Mouse (Mus musculus) heart, adult 2 months (tissue): ENCODE data around the gene Mlec. TPM values are rescaled to one million over a fixed set of nuclear protein-coding genes. Genes with fewer than 3 reads are reported as not detected.

Source experiments
- DNase-seq, 2 experiments: peaks; one replicate each; pipeline ENCODE4 v3.0.0; 2021
- H3K27ac ChIP-seq: fragments of 200-600 bp; 2 replicates; pipeline ENCODE4 v1.8.1; 2022
- H3K27me3 ChIP-seq: fragments of 200-500 bp; 2 replicates; pipeline ENCODE4 v1.6.1; 2012; ENCODE audit warnings: mild to moderate bottlenecking, low read length, inconsistent platforms, mixed read lengths; ENCODE audit not compliant: control insufficient read depth, insufficient read depth
- H3K36me3 ChIP-seq: fragments of 200-500 bp; 2 replicates; pipeline ENCODE4 v1.6.1; 2012; ENCODE audit warnings: low read length, inconsistent platforms; ENCODE audit not compliant: control insufficient read depth, insufficient read depth
- H3K4me1 ChIP-seq: fragments of 200-500 bp; 2 replicates; pipeline ENCODE4 v1.6.1; 2011; ENCODE audit warnings: low read length; ENCODE audit not compliant: control insufficient read depth, insufficient read depth
- H3K4me3 ChIP-seq: fragments of 200-600 bp; 2 replicates; pipeline ENCODE4 v1.8.1; 2022
- H3K79me2 ChIP-seq: fragments of 200-500 bp; replicated peaks from 2 replicates; pipeline ENCODE4 v1.6.1; 2012; ENCODE audit warnings: mild to moderate bottlenecking, inconsistent platforms, low read length, moderate library complexity, mixed read lengths; ENCODE audit not compliant: control insufficient read depth, insufficient read depth
- H3K9ac ChIP-seq: fragments of 200-500 bp; 2 replicates; pipeline ENCODE4 v1.6.1; 2012; ENCODE audit warnings: low read depth, mild to moderate bottlenecking, control low read depth, inconsistent platforms, low read length, mixed read lengths
- CTCF ChIP-seq: fragments of 200-600 bp; IDR thresholded peaks from 2 replicates; pipeline ENCODE4 v1.8.1; 2022; ENCODE audit warnings: antibody characterized with exemption, mild to moderate bottlenecking, moderate library complexity
- EP300 ChIP-seq: fragments of 200-500 bp; IDR thresholded peaks from 2 replicates; pipeline ENCODE4 v1.6.1; 2011; ENCODE audit warnings: low read depth, low read length, control low read depth; ENCODE audit not compliant: insufficient read depth
- POLR2A ChIP-seq: fragments of 200-500 bp; IDR thresholded peaks from 2 replicates; pipeline ENCODE4 v1.6.1; 2011; ENCODE audit warnings: mild to moderate bottlenecking, low read depth, low read length, control low read depth; ENCODE audit not compliant: insufficient read depth
- WGBS: fragments of 180-500 bp; shearing (Covaris S2); methylation state at CpG from one replicate; pipeline ENCODE4 v1.1.7; 2018; 5-methylcytosine and 5-hydroxymethylcytosine counted together
- intact Hi-C: fragments of 180-260 bp; cut with DNase I; formaldehyde crosslinking; loops from one replicate; pipeline ENCODE4 v1.15.1; 2025
- polyA plus RNA-seq: library from polyadenylated mRNA; depleted of rRNA; stranded (reverse); fragments of >200 nt; gene quantifications from 2 replicates; pipeline ENCODE4 v1.2.3, GENCODE M21; 2012
- total RNA-seq, 2 experiments: library from RNA; stranded (reverse); gene quantifications; 2 replicates each; pipeline ENCODE4 v1.2.3; 2021

The Mlec gene
- total and polyA plus RNA-seq, 3 experiments, result 40.4 to 80.6 (median 74.6) TPM

DNA sequence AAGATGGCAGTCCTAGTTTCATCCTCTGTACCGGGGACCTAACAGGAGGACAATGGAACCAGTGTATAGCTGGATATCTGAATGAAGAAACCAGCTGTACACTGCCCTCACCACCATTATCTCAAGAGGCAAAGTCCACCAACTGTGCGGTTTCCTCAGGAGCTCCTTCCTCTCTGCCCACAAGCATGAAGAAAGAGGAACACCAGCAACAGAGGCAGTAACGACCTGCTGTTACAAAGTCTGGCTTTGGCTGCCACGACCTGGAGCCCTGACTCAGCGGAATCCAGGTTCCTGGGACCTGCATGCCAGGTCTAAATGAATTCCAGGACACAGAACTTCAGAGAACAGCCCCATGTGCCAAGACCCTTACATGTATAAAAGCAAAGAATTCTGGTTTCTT is 2.1 kb downstream of the Mlec start:
- Histone ChIP-seq H3K79me2 (peaks cover 5% of the 10 kb centered on the region), H3K27ac (peak overlapping the region; percentile 44), H3K9ac (0 out of 2 replicates have a peak overlapping the region, but pooled peaks have one; percentile 13), H3K27me3 (no peaks in the 10 kb centered on the region), H3K4me3 (peak overlapping the region; percentile 28), H3K4me1 (peaks cover 25% of the 10 kb centered on the region), H3K36me3 (no peaks in the 10 kb centered on the region)
- 20% methylated on average over 5 of the region's 5 CpGs for WGBS
- peak; percentile 47 to 50 for DNase-seq
- intact Hi-C loops, result no loop called here
- TF ChIP-seq EP300 (no peak), CTCF (no peak), POLR2A (no peak)

DNA sequence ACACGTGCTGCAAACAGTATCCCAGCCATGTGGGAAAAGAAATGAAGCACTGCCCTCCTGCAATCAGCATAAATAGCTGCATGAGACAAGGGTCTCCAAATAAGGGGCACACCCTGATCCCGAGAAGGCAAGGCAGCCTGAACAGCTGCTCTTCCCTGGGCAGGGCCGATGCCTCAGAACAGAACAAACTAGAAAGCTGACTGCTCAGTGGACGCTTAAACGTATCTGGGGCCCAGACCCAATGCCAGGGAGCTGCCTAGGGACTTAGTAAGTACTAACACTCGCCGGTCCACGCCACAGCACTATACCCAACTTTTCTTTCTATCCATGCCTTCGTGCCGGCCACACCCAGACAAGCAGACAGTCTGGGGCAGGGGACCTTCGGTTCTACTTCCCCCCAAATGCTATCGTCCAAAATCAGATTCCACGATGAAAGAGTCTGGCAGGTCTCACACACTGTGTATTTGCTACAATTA is 2.8 kb downstream of the Mlec start:
- Histone ChIP-seq H3K27me3 (no peaks in the 10 kb centered on the region), H3K4me1 (peaks cover 24% of the 10 kb centered on the region), H3K9ac (peak overlapping the region; percentile 44), H3K27ac (peak overlapping the region; percentile 32), H3K4me3 (peak overlapping the region; percentile 19; the same call in 1 of the 2 replicates), H3K79me2 (peaks cover 5% of the 10 kb centered on the region), H3K36me3 (no peaks in the 10 kb centered on the region)
- intact Hi-C loops, result no loop called here
- WGBS, result 34% methylated on average over 13 of the region's 13 CpGs
- DNase-seq, result peak in 1 of 2 experiments; percentile 32
- TF ChIP-seq CTCF, result no peak
- no peak for TF ChIP-seq POLR2A
- no peak for TF ChIP-seq EP300

DNA sequence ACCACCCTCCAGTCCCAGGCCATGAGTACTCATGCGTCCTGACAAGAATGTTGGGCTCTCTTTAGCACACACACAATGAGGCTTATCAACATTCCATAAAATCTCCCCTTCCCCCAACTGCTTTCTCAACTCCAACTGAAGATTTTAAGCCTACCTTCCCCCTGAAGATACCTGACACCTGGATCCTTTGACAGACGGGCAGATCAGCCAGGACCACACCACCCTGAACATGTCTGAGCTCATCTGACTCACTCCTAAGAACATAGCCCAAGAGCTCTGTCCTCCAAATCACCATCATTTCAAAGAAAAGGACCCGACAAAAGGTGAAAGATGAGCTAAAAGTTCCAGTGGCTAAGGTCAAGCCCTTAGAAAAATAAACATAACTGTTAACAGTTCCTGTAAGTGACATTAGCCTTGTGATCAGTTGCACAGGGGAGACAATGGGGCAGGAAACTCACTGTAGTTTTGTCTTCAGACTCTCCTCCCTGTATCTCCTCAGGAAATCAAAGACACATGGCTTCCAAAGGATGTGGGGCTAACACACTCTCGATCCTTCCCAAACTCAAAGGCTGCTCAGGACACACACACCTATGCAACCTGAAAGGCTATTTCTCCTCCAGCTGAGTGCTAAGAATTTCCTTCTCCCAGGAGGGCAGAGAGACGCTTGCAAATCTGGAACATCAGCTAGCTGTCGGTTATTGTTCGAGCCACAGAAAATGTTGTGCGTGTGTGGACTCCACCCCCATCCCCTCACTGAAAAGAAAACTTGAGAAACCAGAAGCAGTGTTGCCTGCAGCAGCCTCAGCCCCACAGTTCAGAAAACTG is 5.6 kb downstream of the Mlec start:
- H3K4me1 ChIP-seq, result peaks cover 19% of the 10 kb centered on the region

DNA sequence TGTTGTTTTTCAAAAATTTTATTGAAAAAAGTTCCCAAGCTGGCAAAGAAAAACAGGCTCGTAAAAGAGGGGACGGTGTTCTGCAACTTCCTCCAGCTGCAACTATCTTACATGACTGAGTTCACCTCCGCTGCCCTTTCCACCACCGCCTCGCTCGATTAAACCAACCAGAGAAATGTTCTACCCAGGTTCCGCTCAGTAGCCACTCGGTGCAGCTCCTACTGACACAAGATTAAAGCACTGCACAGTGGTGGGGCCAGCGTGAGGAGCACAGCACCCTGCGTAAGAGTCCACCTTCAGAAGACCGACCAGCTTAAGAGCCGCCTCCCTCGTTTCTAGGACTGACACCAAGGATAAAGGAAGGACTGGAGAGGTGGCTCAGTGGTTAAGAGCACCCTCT is 6.5 kb downstream of the Mlec start:
- H3K4me3 ChIP-seq, result no peak overlapping the region
- peaks cover 4% of the 10 kb centered on the region for H3K79me2 ChIP-seq
- H3K27me3 ChIP-seq, result no peaks in the 10 kb centered on the region
- H3K36me3 ChIP-seq, result 0 out of 2 replicates have a peak, but pooled peaks cover 4% of the 10 kb centered on the region
- DNase-seq, result peak in 1 of 2 experiments; percentile 15
- TF ChIP-seq EP300, result no peak
- no peak for TF ChIP-seq POLR2A
- TF ChIP-seq CTCF, result no peak
- peaks cover 18% of the 10 kb centered on the region for H3K4me1 ChIP-seq
- intact Hi-C loops, result no loop called here
- WGBS, result 74% methylated on average over 13 of the region's 13 CpGs
- H3K27ac ChIP-seq, result no peak overlapping the region; the same call in 1 of the 2 replicates
- H3K9ac ChIP-seq, result no peak overlapping the region

More for the DNA sequence above, 5.6 kb downstream of the Mlec start:
- DNase-seq, result peak in 1 of 2 experiments; percentile 23
- Histone ChIP-seq H3K79me2 (peaks cover 4% of the 10 kb centered on the region), H3K9ac (no peak overlapping the region), H3K27ac (peak overlapping the region; percentile 38), H3K4me3 (no peak overlapping the region), H3K27me3 (no peaks in the 10 kb centered on the region), H3K36me3 (0 out of 2 replicates have a peak, but pooled peaks cover 3% of the 10 kb centered on the region)
- WGBS, result 31% methylated on average over 8 of the region's 8 CpGs
- TF ChIP-seq CTCF (no peak), EP300 (0 out of 2 replicates have a peak, but pooled peaks have one; percentile 37), POLR2A (0 out of 2 replicates have a peak, but pooled peaks have one; percentile 6)
- intact Hi-C loops, result no loop called here

DNA sequence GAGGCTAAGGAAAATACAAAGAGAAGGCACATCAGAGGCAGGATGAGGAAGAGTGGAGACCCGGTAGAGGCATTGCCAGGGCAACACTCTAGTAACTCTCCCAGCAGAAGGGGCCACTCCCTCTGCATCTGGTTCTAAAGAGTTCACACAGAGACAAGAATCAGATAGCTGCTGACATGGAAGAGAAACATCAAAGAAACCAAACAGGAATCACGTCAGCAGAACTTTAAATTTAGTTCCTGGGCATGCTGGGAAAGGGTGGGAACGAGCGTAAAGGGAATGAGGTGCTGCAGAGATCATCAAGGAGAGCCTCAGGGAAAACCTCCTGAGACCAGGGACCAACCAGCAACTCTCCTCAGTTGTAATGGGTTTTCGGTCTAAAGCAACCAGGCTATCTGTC is 7.0 kb downstream of the Mlec start:
- Histone ChIP-seq H3K27me3 (no peaks in the 10 kb centered on the region), H3K4me1 (peaks cover 19% of the 10 kb centered on the region), H3K4me3 (no peak overlapping the region), H3K36me3 (0 out of 2 replicates have a peak, but pooled peaks cover 4% of the 10 kb centered on the region), H3K9ac (no peak overlapping the region), H3K27ac (no peak overlapping the region), H3K79me2 (peaks cover 4% of the 10 kb centered on the region)
- intact Hi-C loops, result no loop called here
- DNase-seq, result no peak
- no peak for TF ChIP-seq CTCF
- 70% methylated on average over 5 of the region's 5 CpGs for WGBS
